ENCODE assay signal across 8 mouse cellular contexts in the genomic region with DNA sequence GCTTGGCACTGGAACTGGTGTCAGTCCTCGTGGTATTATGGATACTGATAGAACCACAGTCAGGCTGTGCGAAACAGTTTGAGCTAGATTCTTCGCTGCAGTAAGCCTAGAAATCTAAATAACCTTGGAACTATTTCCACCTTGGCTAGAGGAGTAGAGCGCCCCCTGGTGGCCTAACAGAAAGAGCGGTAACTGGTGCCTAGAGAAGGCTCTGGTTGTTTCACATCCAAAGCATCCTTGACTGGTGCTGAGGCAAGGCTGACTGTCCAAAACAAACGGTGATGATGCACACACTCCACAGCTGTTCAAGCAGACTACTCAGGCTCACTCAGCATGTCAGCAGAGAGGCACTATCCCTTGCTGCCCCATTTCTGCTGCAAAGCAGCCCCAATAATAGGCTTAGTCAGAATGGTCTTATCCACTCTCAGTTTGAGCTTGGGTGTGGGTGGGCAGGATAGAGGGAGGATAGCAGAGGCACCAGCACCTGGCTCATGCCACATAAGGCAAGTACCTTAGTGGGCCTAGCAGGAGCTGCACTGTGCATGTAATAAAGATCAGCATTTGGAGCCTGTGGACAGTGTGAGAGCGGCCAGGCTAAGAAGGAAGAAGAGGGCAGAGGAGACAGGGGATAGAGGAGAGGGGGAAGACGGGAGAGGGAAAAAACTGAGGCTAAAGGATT. TPM values are rescaled to one million over a fixed set of nuclear protein-coding genes. Genes with fewer than 3 reads are reported as not detected.
DNase-seq lines count a peak whose midpoint lies in the region; ATAC-seq lines count a peak whose summit lies in the region.

No protein-coding gene starts in this region.

- peak; percentile 55; the same call in 1 of the 2 replicates for ATAC-seq in heart, embryonic 14.5 days (ENCODE audit: insufficient number of reproducible peaks, insufficient read depth, low FRiP score, low read depth)
- ATAC-seq in liver, embryonic 13.5 days (ENCODE audit: low read depth) = 0 out of 2 replicates have a peak, but pooled peaks have one; percentile 13
- 0 out of 2 replicates have a peak, but pooled peaks have one; percentile 12 for ATAC-seq in neural tube, embryonic 12.5 days (ENCODE audit: low FRiP score, low read depth)

- H3K4me2 ChIP-seq in heart, embryonic 14.5 days (ENCODE audit: low read length) = no peak overlapping the region
- no peak overlapping the region for H3K4me2 ChIP-seq in liver, embryonic 13.5 days
- H3K4me2 ChIP-seq in neural tube, embryonic 12.5 days (replicated peaks) = no peak overlapping the region

- peak; percentile 78 for DNase-seq in CD4-positive, CD25-positive, alpha-beta regulatory T cell, adult 2 months (ENCODE audit: low read depth, low spot score)
- DNase-seq in adrenal gland, postnatal 25 days = peak; percentile 81
- DNase-seq in embryonic facial prominence, embryonic 10.5 days (ENCODE audit: low spot score) = peak; percentile 86
- peak; percentile 83 to 90 for DNase-seq in kidney, postnatal 25 days
- peak; percentile 38 for DNase-seq in liver, embryonic 13.5 days
- peak; percentile 88 for DNase-seq in testis, postnatal 10 days (ENCODE audit: low spot score)

- 0 out of 2 replicates have a peak, but pooled peaks cover 2% of the 10 kb centered on the region for H3K9me3 ChIP-seq in embryonic facial prominence, embryonic 10.5 days
- no peaks in the 10 kb centered on the region for H3K9me3 ChIP-seq in heart, embryonic 14.5 days (ENCODE audit: control insufficient read depth, low read length)
- H3K9me3 ChIP-seq in liver, embryonic 13.5 days (replicated peaks) = no peaks in the 10 kb centered on the region
- H3K9me3 ChIP-seq in neural tube, embryonic 12.5 days = no peaks in the 10 kb centered on the region

- no peaks in the 10 kb centered on the region for H3K4me1 ChIP-seq in embryonic facial prominence, embryonic 10.5 days
- no peaks in the 10 kb centered on the region for H3K4me1 ChIP-seq in heart, embryonic 14.5 days (ENCODE audit: control insufficient read depth in 2 of 2, insufficient read depth in 2 of 2, low read length in 2 of 2)
- H3K4me1 ChIP-seq in liver, embryonic 13.5 days (replicated peaks) = peaks cover 5% of the 10 kb centered on the region; the same call in 1 of the 2 replicates
- H3K4me1 ChIP-seq in neural tube, embryonic 12.5 days = no peaks in the 10 kb centered on the region

- no peak overlapping the region for H3K9ac ChIP-seq in heart, embryonic 14.5 days (ENCODE audit: low read length)
- H3K9ac ChIP-seq in liver, embryonic 13.5 days = no peak overlapping the region
- no peak overlapping the region for H3K9ac ChIP-seq in neural tube, embryonic 12.5 days

- peaks cover 41% of the 10 kb centered on the region for H3K36me3 ChIP-seq in embryonic facial prominence, embryonic 10.5 days (replicated peaks)
- peaks cover 32% of the 10 kb centered on the region for H3K36me3 ChIP-seq in heart, embryonic 14.5 days (ENCODE audit: control insufficient read depth, insufficient read depth, low read length)
- peaks cover 26% of the 10 kb centered on the region for H3K36me3 ChIP-seq in liver, embryonic 13.5 days
- peaks cover 21% of the 10 kb centered on the region for H3K36me3 ChIP-seq in neural tube, embryonic 12.5 days

- H3K27me3 ChIP-seq in embryonic facial prominence, embryonic 10.5 days (replicated peaks; ENCODE audit: low read depth, poor library complexity, severe bottlenecking) = no peaks in the 10 kb centered on the region
- H3K27me3 ChIP-seq in heart, embryonic 14.5 days (ENCODE audit: control insufficient read depth, insufficient read depth, low read length) = no peaks in the 10 kb centered on the region
- H3K27me3 ChIP-seq in liver, embryonic 13.5 days = no peaks in the 10 kb centered on the region
- H3K27me3 ChIP-seq in neural tube, embryonic 12.5 days (replicated peaks) = no peaks in the 10 kb centered on the region

- no peak overlapping the region for H3K4me3 ChIP-seq in embryonic facial prominence, embryonic 10.5 days
- H3K4me3 ChIP-seq in heart, embryonic 14.5 days (ENCODE audit: control insufficient read depth in 1 of 2, insufficient read depth in 1 of 2, low read depth in 1 of 2, low read length in 2 of 2) = no peak overlapping the region
- H3K4me3 ChIP-seq in liver, embryonic 13.5 days (replicated peaks) = no peak overlapping the region
- H3K4me3 ChIP-seq in neural tube, embryonic 12.5 days = no peak overlapping the region

- no peak overlapping the region for H3K27ac ChIP-seq in embryonic facial prominence, embryonic 10.5 days (replicated peaks)
- H3K27ac ChIP-seq in heart, embryonic 14.5 days (replicated peaks in 1 of 2; ENCODE audit: control insufficient read depth in 1 of 2, insufficient read depth in 1 of 2, low read depth in 2 of 2, low read length in 2 of 2) = no peak overlapping the region
- no peak overlapping the region for H3K27ac ChIP-seq in liver, embryonic 13.5 days
- no peak overlapping the region for H3K27ac ChIP-seq in neural tube, embryonic 12.5 days

- 38% methylated on average over 8 of the region's 8 CpGs for WGBS in embryonic facial prominence, embryonic 10.5 days
- WGBS in heart, embryonic 14.5 days = 31% methylated on average over 8 of the region's 8 CpGs
- WGBS in liver, embryonic 13.5 days (ENCODE audit: insufficient replicate concordance) = 27% methylated on average over 8 of the region's 8 CpGs
- 38% methylated on average over 8 of the region's 8 CpGs for WGBS in neural tube, embryonic 12.5 days

RNA-seq across cellular contexts. Expression of gene Zbed3, which starts 23.7 kb away (rescaled TPM):
- 32.9 and 38.5 TPM in 2 replicates for total RNA-seq in adrenal gland, postnatal 25 days (2021)
- 61.0 and 68.3 TPM in 2 replicates for polyA plus RNA-seq in embryonic facial prominence, embryonic 10.5 days (2016; fragmentation: Nextera tagmentation; extraction: Ambion mirVana)
- polyA plus RNA-seq in heart, embryonic 14.5 days (2014; fragmentation: Nextera tagmentation; extraction: Ambion mirVana) = 52.9 and 54.5 TPM in 2 replicates
- polyA plus RNA-seq in liver, embryonic 13.5 days (2015; fragmentation: Nextera tagmentation; extraction: Ambion mirVana) = 7.1 and 8.0 TPM in 2 replicates
- 53.3 and 59.3 TPM in 2 replicates for polyA plus RNA-seq in neural tube, embryonic 12.5 days (2016; fragmentation: Nextera tagmentation; extraction: Ambion mirVana)

RNA-seq across cellular contexts. Expression of gene Aggf1, which starts 28.0 kb away (rescaled TPM):
- total RNA-seq in adrenal gland, postnatal 25 days (2021) = 37.6 and 40.0 TPM in 2 replicates
- 38.0 and 38.1 TPM in 2 replicates for polyA plus RNA-seq in embryonic facial prominence, embryonic 10.5 days (2016; fragmentation: Nextera tagmentation; extraction: Ambion mirVana)
- 27.5 and 27.8 TPM in 2 replicates for polyA plus RNA-seq in heart, embryonic 14.5 days (2014; fragmentation: Nextera tagmentation; extraction: Ambion mirVana)
- 19.8 and 22.1 TPM in 2 replicates for polyA plus RNA-seq in liver, embryonic 13.5 days (2015; fragmentation: Nextera tagmentation; extraction: Ambion mirVana)
- polyA plus RNA-seq in neural tube, embryonic 12.5 days (2016; fragmentation: Nextera tagmentation; extraction: Ambion mirVana) = 50.5 and 54.0 TPM in 2 replicates

Comparison
In these comparisons a context has a peak if more than half of its experiments do, and no peak if none do; other contexts are left out.
1. DNase-seq: peak in every context shown above with its lines; median percentile 88 in testis, postnatal 10 days; 86 in kidney, postnatal 25 days; 86 in embryonic facial prominence, embryonic 10.5 days; 81 in adrenal gland, postnatal 25 days; 78 in CD4-positive, CD25-positive, alpha-beta regulatory T cell, adult 2 months; 38 in liver, embryonic 13.5 days.